24 mouse cellular contexts compared by ENCODE assay signal in genomic region chr9:22807693-22808092, GRCm38 (mm10).
DNase-seq lines count a peak whose midpoint lies in the region; ATAC-seq and TF ChIP-seq lines count a peak whose summit lies in the region.
"Had no signal": no experiment of that assay in that cellular context is flagged by ENCODE, and none has a peak within 500 bp of the region (broad histone marks: within the 10 kb centered on the region; RNA-seq: fewer than 3 reads in every experiment).

No protein-coding gene starts in this region.

- DNase-seq in heart, adult 11 months: peak; percentile 56
- no peak for DNase-seq in heart, postnatal 4 days
- peak; percentile 6 for DNase-seq in ES-E14 (ENCODE audit: low read depth, low spot score)
- DNase-seq in ZHBTc4 (ENCODE audit: low read depth, low spot score): peak; percentile 76
- no peak for DNase-seq in gastrocnemius, adult 18-20 months (ENCODE audit: low spot score)
- no peak for DNase-seq in c-Kit-positive CD71-positive TER-119-positive erythroid progenitor cells, embryonic 14.5 days (ENCODE audit: low spot score)
- DNase-seq in layer of hippocampus, adult 9-11 months: no peak
- DNase-seq: adrenal gland, adult 8-10 months; adrenal gland, postnatal 36 days; cerebellum, adult 11 months; cerebellum, adult 8-10 months; cerebellum, postnatal 14 days; forebrain, postnatal 0 days; gastrocnemius, adult 2 months; gastrocnemius, postnatal 36 days; heart, adult 2 months; heart, postnatal 14 days had no signal

- no peaks in the 10 kb centered on the region for H3K4me1 ChIP-seq in ES-E14 (ENCODE audit: control insufficient read depth in 2 of 2, insufficient read depth in 2 of 2, low read length in 2 of 2, poor library complexity in 1 of 2)
- H3K4me1 ChIP-seq: forebrain, embryonic 12.5 days; heart, embryonic 15.5 days; hindbrain, embryonic 15.5 days had no signal

- no peak overlapping the region for H3K4me3 ChIP-seq in ES-E14 (ENCODE audit: insufficient read depth in 1 of 2, low read depth in 1 of 2, low read length in 2 of 2, poor library complexity in 1 of 2, severe bottlenecking in 1 of 2)
- H3K4me3 ChIP-seq: embryonic facial prominence, embryonic 13.5 days; forebrain, embryonic 12.5 days; gastrocnemius, adult 2 months; heart, adult 2 months; heart, embryonic 15.5 days; hindbrain, embryonic 15.5 days had no signal

- H3K9me3 ChIP-seq in ES-E14 (ENCODE audit: control insufficient read depth, insufficient read depth, low read depth, low read length): no peaks in the 10 kb centered on the region
- H3K9me3 ChIP-seq: embryonic facial prominence, embryonic 13.5 days; forebrain, embryonic 12.5 days; heart, embryonic 15.5 days; hindbrain, embryonic 15.5 days had no signal

- no peaks in the 10 kb centered on the region for H3K36me3 ChIP-seq in ES-E14 (ENCODE audit: control insufficient read depth, insufficient read depth, low read length, poor library complexity, severe bottlenecking)
- H3K36me3 ChIP-seq: embryonic facial prominence, embryonic 13.5 days; forebrain, embryonic 12.5 days; heart, embryonic 15.5 days; hindbrain, embryonic 15.5 days had no signal

- in situ Hi-C loops in ES-E14 (cut with MboI; ENCODE audit: low sequenced_read_pairs in 2 of 2, unreplicated experiment in 2 of 2): no loop called here

- no peak overlapping the region for H3K27ac ChIP-seq in ES-E14 (ENCODE audit: insufficient read depth, low read depth, low read length, poor library complexity, severe bottlenecking)
- H3K27ac ChIP-seq: embryonic facial prominence, embryonic 13.5 days; forebrain, embryonic 12.5 days; gastrocnemius, adult 2 months; heart, adult 2 months; heart, embryonic 15.5 days; hindbrain, embryonic 15.5 days had no signal

- H3K9ac ChIP-seq in ES-E14 (ENCODE audit: insufficient read depth, low read depth, low read length, poor library complexity, severe bottlenecking): no peak overlapping the region
- H3K9ac ChIP-seq: embryonic facial prominence, embryonic 13.5 days; forebrain, embryonic 12.5 days; forebrain, postnatal 0 days; heart, embryonic 15.5 days; hindbrain, embryonic 15.5 days had no signal

- peak; percentile 30; the same call in 1 of the 2 replicates for ATAC-seq in megakaryocyte, adult 5-6 weeks (ENCODE audit: poor library complexity, severe bottlenecking)
- ATAC-seq: forebrain, postnatal 0 days; inflammation-experienced regulatory T-cells, adult 6 months; intestine, postnatal 0 days had no signal

TF ChIP-seq in ES-E14, 5 proteins besides CTCF, POLR2A, EP300 and RAD21:
- TF ChIP-seq HCFC1 (IDR thresholded peaks at IDR 0.05; ENCODE audit: borderline replicate concordance, insufficient read depth, low read length) (no peak), ZNF384 (IDR thresholded peaks at IDR 0.05; ENCODE audit: low read depth, low read length) (no peak), ZC3H11A (IDR thresholded peaks at IDR 0.05; ENCODE audit: borderline replicate concordance, low read depth, low read length) (no peak), MAFK (IDR thresholded peaks at IDR 0.05; ENCODE audit: insufficient read depth, low read depth, low read length) (no peak), CHD2 (IDR thresholded peaks at IDR 0.05; ENCODE audit: low read depth, low read length) (no peak)

Comparison
In these comparisons a context has a peak if more than half of its experiments do, and no peak if none do; other contexts are left out.
1. DNase-seq: peak in heart, adult 11 months (single experiment), ES-E14 (single experiment) and ZHBTc4 (single experiment); none in heart, postnatal 4 days (single experiment), gastrocnemius, adult 18-20 months (single experiment), c-Kit-positive CD71-positive TER-119-positive erythroid progenitor cells, embryonic 14.5 days (single experiment) and layer of hippocampus, adult 9-11 months (single experiment).